Comparison of ENCODE assay signal across 18 mouse cellular contexts in the genomic region with DNA sequence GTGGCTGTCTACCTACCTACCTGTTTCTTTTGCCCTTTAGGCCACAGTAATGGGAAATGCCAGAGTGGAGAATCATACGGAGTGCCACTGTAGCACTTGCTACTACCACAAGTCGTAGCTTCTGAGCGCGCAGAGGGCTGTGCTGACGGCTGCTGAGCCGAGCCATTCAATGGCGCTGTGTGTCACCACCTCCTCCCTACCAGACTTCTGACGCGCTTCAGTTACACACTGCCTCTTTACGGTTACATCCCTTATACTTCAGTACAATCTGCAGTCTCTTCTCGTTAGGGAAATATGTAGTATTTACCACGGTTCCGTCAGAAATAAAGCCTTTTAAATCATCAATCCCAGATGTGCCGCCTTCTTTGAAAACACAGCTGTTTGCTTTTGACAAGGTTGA. TPM values are rescaled to one million over a fixed set of nuclear protein-coding genes. Genes with fewer than 3 reads are reported as not detected.
A peak's percentile ranks its signal among the peaks of the same experiment; 100 is the strongest.
DNase-seq lines count a peak whose midpoint lies in the region; ATAC-seq and TF ChIP-seq lines count a peak whose summit lies in the region.
"Had no signal": no experiment of that assay in that cellular context is flagged by ENCODE, and none has a peak within 500 bp of the region (broad histone marks: within the 10 kb centered on the region; RNA-seq: fewer than 3 reads in every experiment).

No protein-coding gene starts in this region.

- H3K9ac ChIP-seq in kidney, embryonic 16.5 days (replicated peaks; ENCODE audit: low read length) = no peak overlapping the region
- H3K9ac ChIP-seq in stomach, embryonic 14.5 days (replicated peaks; ENCODE audit: low read depth, low read length) = no peak overlapping the region
- H3K9ac ChIP-seq in stomach, postnatal 0 days (ENCODE audit: low read length) = no peak overlapping the region
- no peak overlapping the region for H3K9ac ChIP-seq in liver, embryonic 12.5 days
- H3K9ac ChIP-seq: neural tube, embryonic 12.5 days had no signal

- TF ChIP-seq EP300 in stomach, postnatal 0 days (optimal IDR thresholded peaks at IDR 0.05) = no peak

- peak; percentile 36 for DNase-seq in embryo, embryonic 11 days
- no peak for DNase-seq in embryo, embryonic 10.5 days (ENCODE audit: low spot score)
- no peak for DNase-seq in kidney, postnatal 14 days
- DNase-seq in stomach, postnatal 0 days (ENCODE audit: low spot score) = no peak
- DNase-seq in gastrocnemius, postnatal 25 days = no peak
- DNase-seq: kidney, postnatal 25 days; right cerebral cortex, adult 18-20 months had no signal

- H3K36me3 ChIP-seq in kidney, embryonic 16.5 days (ENCODE audit: insufficient read depth, low read length) = no peaks in the 10 kb centered on the region
- no peaks in the 10 kb centered on the region for H3K36me3 ChIP-seq in stomach, embryonic 14.5 days (ENCODE audit: control insufficient read depth, insufficient read depth, low read length)
- no peaks in the 10 kb centered on the region for H3K36me3 ChIP-seq in stomach, postnatal 0 days (ENCODE audit: control insufficient read depth, insufficient read depth, low read length)
- H3K36me3 ChIP-seq in liver, embryonic 12.5 days = no peaks in the 10 kb centered on the region
- H3K36me3 ChIP-seq: neural tube, embryonic 12.5 days had no signal

- no peak for ATAC-seq in kidney, embryonic 16.5 days (ENCODE audit: low FRiP score, low TSS enrichment)
- ATAC-seq in stomach, embryonic 14.5 days (ENCODE audit: insufficient number of reproducible peaks, insufficient read depth, low FRiP score, low read depth) = peak; percentile 56; the same call in 1 of the 2 replicates
- no peak for ATAC-seq in stomach, postnatal 0 days (ENCODE audit: low FRiP score, low TSS enrichment)
- no peak for ATAC-seq in liver, embryonic 12.5 days
- ATAC-seq: forebrain, embryonic 14.5 days had no signal

- peak overlapping the region; percentile 25 for H3K4me2 ChIP-seq in kidney, embryonic 16.5 days (replicated peaks; ENCODE audit: low read depth, low read length)
- no peak overlapping the region for H3K4me2 ChIP-seq in stomach, embryonic 14.5 days (replicated peaks; ENCODE audit: low read depth, low read length)
- no peak overlapping the region for H3K4me2 ChIP-seq in stomach, postnatal 0 days (replicated peaks; ENCODE audit: low read depth)
- no peak overlapping the region for H3K4me2 ChIP-seq in liver, embryonic 12.5 days
- H3K4me2 ChIP-seq: liver, embryonic 11.5 days; neural tube, embryonic 12.5 days had no signal

- no peaks in the 10 kb centered on the region for H3K4me1 ChIP-seq in kidney, embryonic 16.5 days (ENCODE audit: insufficient read depth, low read length)
- H3K4me1 ChIP-seq in stomach, embryonic 14.5 days (ENCODE audit: control insufficient read depth, insufficient read depth, low read length) = no peaks in the 10 kb centered on the region
- H3K4me1 ChIP-seq in stomach, postnatal 0 days (replicated peaks; ENCODE audit: control insufficient read depth, insufficient read depth) = no peaks in the 10 kb centered on the region
- no peaks in the 10 kb centered on the region for H3K4me1 ChIP-seq in liver, embryonic 12.5 days
- H3K4me1 ChIP-seq: megakaryocyte, embryonic 14.5 days; neural tube, embryonic 12.5 days had no signal

- H3K27me3 ChIP-seq in kidney, embryonic 16.5 days (ENCODE audit: insufficient read depth, low read length) = no peaks in the 10 kb centered on the region
- H3K27me3 ChIP-seq in stomach, embryonic 14.5 days (ENCODE audit: control insufficient read depth, insufficient read depth, low read length) = no peaks in the 10 kb centered on the region
- no peaks in the 10 kb centered on the region for H3K27me3 ChIP-seq in stomach, postnatal 0 days (ENCODE audit: control insufficient read depth, insufficient read depth, low read length)
- no peaks in the 10 kb centered on the region; the same call in 1 of the 2 replicates for H3K27me3 ChIP-seq in liver, embryonic 12.5 days (replicated peaks)
- H3K27me3 ChIP-seq: megakaryocyte, embryonic 14.5 days; neural tube, embryonic 12.5 days had no signal

- 42% methylated on average over 14 of the region's 14 CpGs for WGBS in kidney, embryonic 16.5 days
- 31% methylated on average over 14 of the region's 14 CpGs for WGBS in stomach, embryonic 14.5 days
- 37% methylated on average over 14 of the region's 14 CpGs for WGBS in stomach, postnatal 0 days
- 49% methylated on average over 14 of the region's 14 CpGs for WGBS in liver, embryonic 12.5 days (ENCODE audit: insufficient replicate concordance)

- TF ChIP-seq CTCF in stomach, postnatal 0 days (IDR thresholded peaks at IDR 0.05; ENCODE audit: low read depth) = no peak

- no peak overlapping the region for H3K27ac ChIP-seq in kidney, embryonic 16.5 days (ENCODE audit: low read length)
- no peak overlapping the region for H3K27ac ChIP-seq in stomach, embryonic 14.5 days (ENCODE audit: low read length)
- H3K27ac ChIP-seq in stomach, postnatal 0 days (replicated peaks) = no peak overlapping the region
- H3K27ac ChIP-seq in liver, embryonic 12.5 days = no peak overlapping the region
- H3K27ac ChIP-seq: neural tube, embryonic 12.5 days had no signal

- H3K9me3 ChIP-seq in kidney, embryonic 16.5 days (ENCODE audit: low read length) = no peaks in the 10 kb centered on the region
- H3K9me3 ChIP-seq in stomach, embryonic 14.5 days (ENCODE audit: control insufficient read depth, low read depth, low read length) = no peaks in the 10 kb centered on the region
- no peaks in the 10 kb centered on the region for H3K9me3 ChIP-seq in stomach, postnatal 0 days (ENCODE audit: control insufficient read depth, low read length)
- no peaks in the 10 kb centered on the region for H3K9me3 ChIP-seq in liver, embryonic 12.5 days (replicated peaks)
- H3K9me3 ChIP-seq: neural tube, embryonic 12.5 days had no signal

- no peak overlapping the region for H3K4me3 ChIP-seq in kidney, embryonic 16.5 days (ENCODE audit: low read length)
- no peak overlapping the region for H3K4me3 ChIP-seq in stomach, embryonic 14.5 days (ENCODE audit: low read depth, low read length)
- no peak overlapping the region for H3K4me3 ChIP-seq in stomach, postnatal 0 days (ENCODE audit: low read depth, low read length)
- H3K4me3 ChIP-seq in liver, embryonic 12.5 days = no peak overlapping the region
- H3K4me3 ChIP-seq: megakaryocyte, embryonic 14.5 days; neural tube, embryonic 12.5 days had no signal

RNA-seq across cellular contexts. Expression of gene Cga, which starts 13.4 kb away (rescaled TPM):
- polyA plus RNA-seq in kidney, embryonic 16.5 days (2015; fragmentation: Nextera tagmentation; extraction: Ambion mirVana) = not detected in 2 replicates
- polyA plus RNA-seq in stomach, embryonic 14.5 days (2014; fragmentation: Nextera tagmentation; extraction: Ambion mirVana) = not detected in 2 replicates
- 0.19 TPM in 1 of 2 replicates, not detected in the other for polyA plus RNA-seq in stomach, postnatal 0 days (2015; fragmentation: Nextera tagmentation; extraction: Ambion mirVana)
- 0.20 TPM in 1 of 2 replicates, not detected in the other for polyA plus RNA-seq in liver, embryonic 12.5 days (2016; fragmentation: Nextera tagmentation; extraction: Ambion mirVana)
- total RNA-seq in gastrocnemius, postnatal 25 days (2021) = not detected
- total RNA-seq: adrenal gland, adult 18-20 months; heart, adult 18-20 months had no signal
- polyA plus RNA-seq: cortical plate, adult 2 months; liver, embryonic 11.5 days; neural tube, embryonic 12.5 days; testis, adult 2 months had no signal

RNA-seq across cellular contexts. Expression of gene Zfp292, which starts 24.3 kb away (rescaled TPM):
- polyA plus RNA-seq in kidney, embryonic 16.5 days (2015; fragmentation: Nextera tagmentation; extraction: Ambion mirVana) = 17.0 and 19.3 TPM in 2 replicates
- polyA plus RNA-seq in stomach, embryonic 14.5 days (2014; fragmentation: Nextera tagmentation; extraction: Ambion mirVana) = 28.3 and 28.9 TPM in 2 replicates
- polyA plus RNA-seq in stomach, postnatal 0 days (2015; fragmentation: Nextera tagmentation; extraction: Ambion mirVana) = 5.3 and 5.6 TPM in 2 replicates
- 7.1 and 7.9 TPM in 2 replicates for polyA plus RNA-seq in liver, embryonic 12.5 days (2016; fragmentation: Nextera tagmentation; extraction: Ambion mirVana)
- total RNA-seq in gastrocnemius, postnatal 25 days (2021) = 1 to 10 TPM; 6.2 to 7.4 TPM
